Mouse (Mus musculus) telencephalon, adult 2 months (tissue): ENCODE results near the gene Krtap27-1.

Experiments
- DNase-seq: peaks from one replicate; pipeline ENCODE4 v3.0.0-alpha.2; 2011; ENCODE audit warnings: low read depth, low spot score

The Krtap27-1 gene

GRCm38 (mm10) chr16:88671571-88671970 is at the start of gene Krtap27-1:
Gene Krtap27-1, minus strand, starts transcription at chr16:88671671.
- DNase-seq: no peak

GRCm38 (mm10) chr16:88720031-88720430 is 48.6 kb upstream of the Krtap27-1 start:
- DNase-seq: no peak

- DNase-seq: no peak
These were observed 45.1 kb upstream of the Krtap27-1 start for GRCm38 (mm10) chr16:88716549-88716948.

GRCm38 (mm10) chr16:88711245-88711644 is 39.8 kb upstream of the Krtap27-1 start:
- DNase-seq: no peak

GRCm38 (mm10) chr16:88710757-88711156 is 39.3 kb upstream of the Krtap27-1 start:
- no peak for DNase-seq

- no peak for DNase-seq
These were observed 36.1 kb upstream of the Krtap27-1 start, which contains the start of gene 2310061N02Rik for GRCm38 (mm10) chr16:88707496-88708012. Gene 2310061N02Rik, minus strand, starts transcription at chr16:88707962.

- peak; percentile 6 for DNase-seq
These were observed 29.8 kb upstream of the Krtap27-1 start for GRCm38 (mm10) chr16:88701072-88701864.

- DNase-seq: no peak
These were observed 24.8 kb upstream of the Krtap27-1 start for GRCm38 (mm10) chr16:88696256-88696655.

- peak; percentile 16 for DNase-seq
These were observed 9.8 kb upstream of the Krtap27-1 start for GRCm38 (mm10) chr16:88681282-88681681.

GRCm38 (mm10) chr16:88679099-88679498 is 7.6 kb upstream of the Krtap27-1 start:
- DNase-seq: no peak

- DNase-seq: no peak
These were observed 14.0 kb downstream of the Krtap27-1 start for GRCm38 (mm10) chr16:88657426-88657825.

GRCm38 (mm10) chr16:88651952-88652351 is 19.5 kb downstream of the Krtap27-1 start:
- DNase-seq: no peak

GRCm38 (mm10) chr16:88651082-88651481 is 20.4 kb downstream of the Krtap27-1 start:
- DNase-seq: no peak

- DNase-seq: no peak
These were observed 24.1 kb downstream of the Krtap27-1 start, which contains the start of gene Krtap26-1 for GRCm38 (mm10) chr16:88647358-88647846. Gene Krtap26-1, minus strand, starts transcription at chr16:88647796.

GRCm38 (mm10) chr16:88646366-88647111 is 24.9 kb downstream of the Krtap27-1 start:
- no peak for DNase-seq

GRCm38 (mm10) chr16:88640053-88640452 is 31.4 kb downstream of the Krtap27-1 start:
- DNase-seq: no peak

GRCm38 (mm10) chr16:88635142-88635541 is 36.3 kb downstream of the Krtap27-1 start:
- no peak for DNase-seq

GRCm38 (mm10) chr16:88631474-88631873 is 40.0 kb downstream of the Krtap27-1 start:
- no peak for DNase-seq

- DNase-seq: no peak
These were observed 43.9 kb downstream of the Krtap27-1 start, which contains the start of gene 2310079G19Rik for GRCm38 (mm10) chr16:88627566-88627965. Gene 2310079G19Rik, minus strand, starts transcription at chr16:88627666.
